Mouse (Mus musculus) CD8-positive naive resting alpha-beta T cell, adult 57 days (primary cell): Measurements from ENCODE around the gene Snrpg. TPM values are rescaled to one million over a fixed set of nuclear protein-coding genes. Genes with fewer than 3 reads are reported as not detected.

ENCODE experiments used
- total RNA-seq: library from RNA; stranded (reverse); gene quantifications from one replicate; pipeline ENCODE4 v1.2.4, GENCODE M21; 2023

Snrpg gene
- 279 TPM for total RNA-seq

GRCm38 (mm10) chr6:86370764-86371339, at the start of gene Snrpg:
Gene Snrpg, plus strand, starts transcription at chr6:86371304.

GRCm38 (mm10) chr6:86365371-86366124, 5.6 kb upstream of the Snrpg start, which contains the start of gene Fam136a:
Gene Fam136a, plus strand, starts transcription at chr6:86365646.

GRCm38 (mm10) chr6:86396581-86397256, 25.6 kb downstream of the Snrpg start, which contains the start of gene Pcyox1:
Gene Pcyox1, minus strand, starts transcription at chr6:86397154.

GRCm38 (mm10) chr6:86404100-86404861, 33.2 kb downstream of the Snrpg start, which contains the start of gene Tia1:
Gene Tia1, plus strand, starts transcription at chr6:86404219.

GRCm38 (mm10) chr6:86426358-86426757, 55.3 kb downstream of the Snrpg start, which contains the start of gene Gm44790:
Gene Gm44790, plus strand, starts transcription at chr6:86426658.

Other genes with a start within 250 kb of the Snrpg start
- gene Tgfa, start 176.1 kb upstream of the Snrpg start, total RNA-seq = not detected
- 14.9 TPM for gene Fam136a, start 5.7 kb upstream of the Snrpg start, total RNA-seq
- gene Pcyox1, start 25.9 kb downstream of the Snrpg start, total RNA-seq = 9.4 TPM
- 75.4 TPM for gene Tia1, start 32.9 kb downstream of the Snrpg start, total RNA-seq
- gene Gm44790, start 55.4 kb downstream of the Snrpg start, total RNA-seq = not detected
- 48.5 TPM for gene C87436, start 67.1 kb downstream of the Snrpg start, total RNA-seq
- gene Pcbp1, start 155.0 kb downstream of the Snrpg start, total RNA-seq = 198 TPM